Mouse (Mus musculus) hindbrain, embryonic 14.5 days (tissue): ENCODE results near the gene Inf2. TPM values are rescaled to one million over a fixed set of nuclear protein-coding genes. Genes with fewer than 3 reads are reported as not detected.

Source experiments
- ATAC-seq: fragments of 200-750 bp; cut with Nextera tagmentation; 2 replicates; pipeline ENCODE4 v1.8.0; 2017; ENCODE audit warnings: moderate number of reproducible peaks, mild to moderate bottlenecking, moderate TSS enrichment, moderate library complexity; ENCODE audit not compliant: low FRiP score
- DNase-seq: peaks from one replicate; pipeline ENCODE4 v3.0.0-alpha.2; 2015; ENCODE audit warnings: low spot score
- H3K27ac ChIP-seq: fragments of 300-500 bp; sonication (generic); 2 replicates; pipeline ENCODE4 v1.5.1; 2014; ENCODE audit warnings: mild to moderate bottlenecking, moderate library complexity
- H3K27me3 ChIP-seq: fragments of 300-500 bp; sonication (generic); 2 replicates; pipeline ENCODE4 v1.6.1; 2014; ENCODE audit warnings: mild to moderate bottlenecking, low read length, mixed read lengths; ENCODE audit not compliant: control insufficient read depth, insufficient read depth
- H3K36me3 ChIP-seq: fragments of 300-500 bp; sonication (generic); replicated peaks from 2 replicates; pipeline ENCODE4 v1.6.1; 2014; ENCODE audit not compliant: control insufficient read depth, insufficient read depth
- H3K4me1 ChIP-seq: fragments of 300-500 bp; sonication (generic); replicated peaks from 2 replicates; pipeline ENCODE4 v1.6.1; 2014; ENCODE audit warnings: antibody characterized with exemption, low read length, mixed read lengths; ENCODE audit not compliant: control insufficient read depth, insufficient read depth
- H3K4me2 ChIP-seq: fragments of 300-500 bp; sonication (generic); replicated peaks from 2 replicates; pipeline ENCODE4 v1.6.1; 2014; ENCODE audit warnings: mild to moderate bottlenecking, moderate library complexity
- H3K4me3 ChIP-seq: fragments of 300-500 bp; sonication (generic); replicated peaks from 2 replicates; pipeline ENCODE4 v1.5.1; 2014; ENCODE audit warnings: mild to moderate bottlenecking, low read length
- H3K9ac ChIP-seq: fragments of 300-500 bp; sonication (generic); 2 replicates; pipeline ENCODE4 v1.6.1; 2014
- H3K9me3 ChIP-seq: fragments of 300-500 bp; sonication (generic); 2 replicates; pipeline ENCODE4 v1.6.1; 2016; ENCODE audit warnings: low read length; ENCODE audit not compliant: control insufficient read depth
- WGBS: fragments of 180-500 bp; shearing (Covaris S2); extraction: QIAGEN DNeasy Blood & Tissue Kit; methylation state at CpG from one replicate; pipeline ENCODE4 v1.1.7; 2014; 5-methylcytosine and 5-hydroxymethylcytosine counted together
- microRNA-seq: library from miRNA; unstranded; fragments of <30 nt; microRNA quantifications from one replicate; pipeline ENCODE4, GENCODE M21; 2016
- polyA plus RNA-seq: library from polyadenylated mRNA; unstranded; fragments of >200 nt; fragmentation: Nextera tagmentation; extraction: Ambion mirVana; gene quantifications from 2 replicates; pipeline ENCODE4 v1.2.1, GENCODE M21; 2014

Gene Inf2
- polyA plus RNA-seq, 1 experiment from 2014 or later = 1.5 TPM

- Histone ChIP-seq H3K27me3 (no peaks in the 10 kb centered on the region), H3K27ac (peak overlapping the region; percentile 88), H3K36me3 (peaks cover 70% of the 10 kb centered on the region), H3K9me3 (no peaks in the 10 kb centered on the region), H3K4me1 (peaks cover 65% of the 10 kb centered on the region), H3K4me3 (no peak overlapping the region), H3K9ac (peak overlapping the region; percentile 9; the same call in 1 of the 2 replicates), H3K4me2 (peak overlapping the region; percentile 27)
- DNase-seq (no peak), ATAC-seq (no peak)
- 37% methylated on average over 5 of the region's 5 CpGs for WGBS
Observed at GRCm38 (mm10) chr12:112664656-112665055, 76.1 kb downstream of the Inf2 start.

Small RNAs within 50 kb of the gene (microRNA-seq; reads per million reads assigned to microRNA genes)
- 0.48 reads per million for gene Mir6939

Other genes with a start within 250 kb of the Inf2 start
- gene A530016L24Rik, start 99.3 kb upstream of the Inf2 start, polyA plus RNA-seq = 0.18 and 0.19 TPM in 2 replicates
- 64.6 and 72.2 TPM in 2 replicates for gene Tmem179, start 72.0 kb upstream of the Inf2 start, polyA plus RNA-seq
- 5.3 and 5.5 TPM in 2 replicates for gene Adssl1, start 31.3 kb downstream of the Inf2 start, polyA plus RNA-seq
- 54.2 and 58.4 TPM in 2 replicates for gene Siva1, start 55.9 kb downstream of the Inf2 start, polyA plus RNA-seq
- 69.2 and 70.3 TPM in 2 replicates for gene Akt1, start 86.1 kb downstream of the Inf2 start, polyA plus RNA-seq
- 2.2 and 4.7 TPM in 2 replicates for gene Zbtb42, start 90.0 kb downstream of the Inf2 start, polyA plus RNA-seq
- 39.5 and 41.9 TPM in 2 replicates for gene Cep170b, start 131.7 kb downstream of the Inf2 start, polyA plus RNA-seq
- 7.1 and 7.9 TPM in 2 replicates for gene Pld4, start 171.9 kb downstream of the Inf2 start, polyA plus RNA-seq
- gene Ahnak2, start 213.9 kb downstream of the Inf2 start, polyA plus RNA-seq = 1.9 and 2.5 TPM in 2 replicates
- gene Clba1, start 220.2 kb downstream of the Inf2 start, polyA plus RNA-seq = 20.2 and 21.0 TPM in 2 replicates
- gene Cdca4, start 240.6 kb downstream of the Inf2 start, polyA plus RNA-seq = 39.1 and 43.4 TPM in 2 replicates